Mouse (Mus musculus) MN1 (cell line): ENCODE measurements around the gene Sox5.
"Not testable (repeated sequence)": the region's sequence is repeated elsewhere in the genome, so short reads cannot be mapped to it uniquely, and the experiment has no call there.

Source experiments
- DNase-seq: peaks from one replicate; pipeline ENCODE4 v3.0.0-alpha.2; 2016; ENCODE audit warnings: low spot score

Sox5 gene

DNA sequence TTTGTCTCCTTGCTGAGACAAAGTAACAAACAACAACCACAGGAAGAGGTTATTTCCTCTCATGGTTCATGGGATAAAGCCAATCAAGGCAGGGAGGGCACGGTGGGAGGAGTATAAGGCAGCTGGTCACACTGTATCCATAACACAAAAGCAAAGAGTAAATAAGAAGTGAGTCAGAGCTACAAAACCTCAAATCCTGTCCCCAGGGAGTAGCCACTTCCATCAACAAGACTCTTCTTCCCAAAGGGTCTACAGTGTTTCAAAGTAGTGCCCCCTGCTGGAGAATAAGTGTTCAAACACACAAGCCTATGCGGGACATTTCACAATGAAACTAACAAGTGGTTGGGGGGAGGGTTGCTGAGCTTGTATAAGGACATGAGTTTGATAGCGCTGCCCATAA lies 500.1 kb downstream of the Sox5 start:
- no peak for DNase-seq

DNA sequence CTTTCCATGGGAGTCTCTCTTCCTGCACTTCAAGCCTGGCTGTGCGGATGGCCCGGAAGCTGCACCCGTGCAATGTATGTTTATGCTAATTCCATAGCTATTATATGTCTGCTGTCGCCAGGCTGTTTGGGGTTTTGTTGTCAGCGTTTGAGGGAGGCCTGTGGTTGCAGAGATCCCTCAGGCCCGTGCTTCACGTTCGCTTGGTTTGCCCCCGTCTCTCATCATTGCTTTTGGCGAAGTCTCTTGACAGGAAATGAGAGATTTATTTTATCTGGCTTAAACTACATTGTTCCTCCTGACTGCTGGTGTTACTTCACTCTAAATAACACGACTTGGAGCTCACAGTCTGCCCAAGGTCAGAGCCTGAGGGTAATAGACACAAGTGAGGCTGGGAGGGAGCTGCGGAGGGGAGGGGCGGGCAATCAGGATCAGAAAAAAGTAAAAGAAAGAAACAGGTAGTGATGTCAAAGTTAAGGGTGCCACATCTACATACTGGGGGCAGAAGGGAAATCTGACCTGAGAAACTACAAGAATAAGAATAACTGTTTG lies 503.2 kb downstream of the Sox5 start:
- no peak for DNase-seq

DNA sequence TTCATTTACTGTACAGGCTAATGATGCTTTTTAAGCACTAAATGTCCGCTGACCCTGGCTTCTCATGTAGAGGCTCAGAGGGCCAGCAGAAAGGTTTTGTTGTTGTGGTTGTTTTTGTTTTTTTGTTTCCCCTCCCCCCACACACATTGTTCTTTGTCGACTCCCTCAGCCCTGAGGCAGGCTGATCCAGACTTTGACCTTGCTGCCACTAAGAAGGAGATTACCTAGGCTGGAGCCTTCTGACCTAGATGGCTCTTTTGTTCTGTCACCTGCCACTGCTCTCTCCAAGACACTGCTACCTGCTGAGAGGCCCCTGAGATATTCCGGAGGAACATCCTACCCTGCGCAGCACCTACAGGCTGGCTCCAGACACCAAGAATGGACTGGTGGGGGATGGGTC lies 508.4 kb downstream of the Sox5 start:
- not testable (repeated sequence) for DNase-seq

- no peak for DNase-seq
Observed at GRCm38 (mm10) chr6:144271326-144271725, 510.5 kb downstream of the Sox5 start.

DNA sequence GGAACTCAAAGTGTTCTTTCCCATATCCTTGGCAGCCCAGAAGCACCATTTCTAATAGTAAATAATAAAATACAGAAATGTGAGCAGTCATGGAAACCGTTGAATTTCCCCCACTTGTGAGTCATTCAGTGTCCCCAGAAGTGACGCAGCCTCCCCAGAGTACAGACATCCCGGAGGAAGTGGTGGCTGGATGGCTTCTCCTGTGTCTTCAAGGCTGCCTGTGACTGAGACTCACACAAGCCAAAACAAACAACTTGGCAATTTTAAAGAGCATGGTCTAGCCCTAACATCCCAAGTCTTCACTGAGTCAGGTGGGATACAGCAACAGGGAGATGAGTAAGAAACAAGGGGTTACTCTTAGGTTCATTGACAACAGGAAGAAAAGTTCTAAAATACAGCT lies 511.5 kb downstream of the Sox5 start:
- DNase-seq, result no peak

GRCm38 (mm10) chr6:144269666-144270065 lies 512.1 kb downstream of the Sox5 start:
- no peak for DNase-seq

GRCm38 (mm10) chr6:144265752-144266151 lies 516.0 kb downstream of the Sox5 start:
- DNase-seq, result no peak

- DNase-seq, result no peak
Observed at GRCm38 (mm10) chr6:144265004-144265403, 516.8 kb downstream of the Sox5 start.

DNA sequence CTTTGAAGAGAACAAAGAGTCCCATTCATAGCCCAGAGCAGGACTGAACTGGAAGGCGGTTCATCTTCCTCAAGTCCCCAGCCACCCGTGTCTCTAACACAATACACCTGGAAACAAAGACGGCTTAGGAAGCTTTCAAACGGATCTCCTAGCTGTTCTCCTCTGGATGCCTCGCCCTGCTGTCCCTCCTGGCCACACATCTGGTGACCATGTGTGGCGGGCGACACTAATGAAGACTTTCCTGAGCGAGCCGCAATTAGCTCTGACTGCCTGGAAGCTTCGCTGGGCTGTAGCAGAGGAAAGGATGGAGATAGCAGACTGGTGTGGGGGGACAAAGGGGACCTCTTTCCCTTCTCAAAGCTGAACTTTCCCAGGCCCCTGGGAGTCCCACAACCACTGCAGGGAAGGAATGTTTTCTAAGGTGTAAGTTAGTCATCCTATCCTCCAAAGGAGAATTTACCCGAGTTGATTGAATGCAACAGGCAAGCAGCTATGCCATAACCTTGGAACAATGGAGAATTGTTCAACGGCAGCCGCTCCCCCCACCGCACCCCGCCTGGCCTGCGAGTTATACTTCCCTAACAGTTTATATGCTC lies 517.4 kb downstream of the Sox5 start:
- DNase-seq, result no peak

GRCm38 (mm10) chr6:144256500-144256899 lies 525.3 kb downstream of the Sox5 start:
- DNase-seq, result peak; percentile 8

GRCm38 (mm10) chr6:144252191-144252718 lies 529.5 kb downstream of the Sox5 start:
- no peak for DNase-seq

- DNase-seq, result no peak
Observed at GRCm38 (mm10) chr6:144251222-144252170, 530.3 kb downstream of the Sox5 start.

DNA sequence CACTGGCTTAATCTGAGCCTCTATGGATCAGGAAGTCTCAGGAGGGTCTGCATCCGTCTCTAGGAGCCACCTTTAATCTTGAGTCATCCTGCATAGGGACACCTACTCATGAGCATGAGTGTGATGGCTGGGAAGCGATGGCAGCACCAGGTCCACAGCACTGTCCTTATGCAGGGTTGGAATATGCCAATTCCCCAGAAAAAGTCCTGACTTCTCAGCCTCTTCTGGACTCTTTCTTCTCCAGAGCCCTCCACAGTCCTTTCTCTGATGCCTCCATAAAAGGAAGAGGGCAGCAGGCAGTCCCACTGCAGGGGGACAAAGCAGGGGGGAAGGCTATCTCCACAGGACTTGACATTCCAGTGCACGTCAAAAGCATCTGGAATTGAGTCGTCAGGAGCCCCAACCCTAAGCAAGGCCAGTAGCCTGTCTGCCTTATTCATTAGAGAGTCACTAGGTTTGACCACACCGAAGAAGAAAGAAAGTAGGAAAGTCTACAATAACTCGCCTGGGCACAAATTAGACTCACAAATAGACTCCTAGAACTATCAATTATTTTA lies 531.1 kb downstream of the Sox5 start:
- DNase-seq, result no peak

DNA sequence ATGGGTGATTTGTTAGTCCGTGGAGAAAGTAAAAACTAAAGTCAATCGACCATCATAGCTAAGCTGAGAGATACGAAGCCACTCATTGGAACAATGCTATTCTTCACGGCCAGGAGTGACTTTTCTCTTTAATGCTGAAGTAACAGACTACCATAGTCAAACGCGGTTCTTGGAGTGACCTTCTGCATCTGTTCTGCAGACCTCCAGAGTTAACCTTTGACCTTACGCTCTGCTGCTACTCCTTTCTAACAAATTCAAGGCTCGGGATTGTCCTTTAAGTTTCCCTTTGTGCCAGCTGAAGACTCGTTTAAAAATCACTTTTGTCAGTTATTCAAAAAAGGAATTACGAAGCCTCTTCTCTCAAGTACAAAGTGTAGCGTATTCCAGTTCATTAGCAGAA lies 545.2 kb downstream of the Sox5 start:
- no peak for DNase-seq

DNA sequence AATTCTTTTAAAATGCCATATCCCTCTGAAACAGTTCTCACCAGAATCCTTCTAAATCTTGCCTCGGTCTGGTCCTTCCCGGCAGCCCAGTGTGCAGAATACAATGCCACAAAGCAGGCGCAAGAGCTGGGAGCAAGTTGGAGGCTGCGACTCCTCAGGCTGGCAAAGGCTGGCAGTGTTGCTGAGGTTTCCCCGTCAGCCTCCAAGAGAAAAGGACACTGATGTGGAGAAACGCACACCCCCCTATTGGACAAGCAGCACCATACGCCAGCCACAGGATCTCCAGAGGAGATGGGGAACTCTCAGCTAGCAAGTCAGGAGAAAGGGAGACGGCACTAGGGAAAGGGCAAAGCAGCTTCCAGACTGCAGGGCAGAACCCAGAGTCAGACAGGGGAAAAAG lies 577.8 kb downstream of the Sox5 start:
- no peak for DNase-seq

GRCm38 (mm10) chr6:144203013-144203412 lies 578.8 kb downstream of the Sox5 start:
- no peak for DNase-seq

GRCm38 (mm10) chr6:144201402-144202040 lies 580.3 kb downstream of the Sox5 start:
- no peak for DNase-seq

DNA sequence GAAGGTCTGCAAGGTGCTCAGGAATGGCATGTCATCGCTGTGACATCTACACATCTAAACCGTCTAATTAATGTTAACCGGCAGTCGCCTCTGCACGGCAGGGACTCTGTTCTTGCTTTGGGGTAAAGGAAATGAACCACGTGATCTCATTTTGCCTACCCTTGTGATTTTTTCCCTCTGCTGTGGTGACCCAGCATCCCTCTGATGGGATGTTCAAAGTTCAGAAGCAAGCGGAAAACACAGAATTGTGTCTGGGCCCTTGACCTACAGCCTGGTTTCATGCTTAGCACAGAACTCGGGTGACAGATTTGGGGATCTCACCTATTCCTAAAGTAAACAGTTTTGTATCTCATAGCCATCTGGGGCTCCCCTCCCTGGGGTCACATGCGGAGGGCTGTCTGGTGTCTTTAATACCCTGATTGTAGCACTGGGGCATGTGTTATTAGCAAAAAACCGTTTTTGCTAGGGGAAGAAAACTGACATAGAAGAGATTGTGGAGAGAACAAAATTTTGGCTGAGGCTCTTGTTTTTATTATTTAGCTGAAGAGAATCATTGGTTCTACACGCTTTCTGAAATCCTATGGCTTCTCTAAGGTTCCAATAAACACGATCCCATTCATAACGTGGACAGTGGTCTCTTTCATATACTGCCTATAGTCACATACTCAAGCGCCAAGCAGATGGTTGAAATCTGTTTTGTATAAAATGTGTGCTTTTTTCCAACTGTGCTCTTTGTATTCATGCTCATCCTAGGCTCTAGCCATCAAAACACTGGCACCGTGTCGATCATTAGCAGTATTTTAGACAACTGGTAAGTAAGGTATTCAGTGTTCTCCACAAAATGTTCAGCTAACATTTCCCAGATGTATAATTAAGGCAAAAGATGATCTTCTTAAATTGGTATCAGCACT lies 584.3 kb downstream of the Sox5 start:
- DNase-seq, result no peak

- DNase-seq, result no peak
Observed at GRCm38 (mm10) chr6:144195934-144196333, 585.8 kb downstream of the Sox5 start.

DNA sequence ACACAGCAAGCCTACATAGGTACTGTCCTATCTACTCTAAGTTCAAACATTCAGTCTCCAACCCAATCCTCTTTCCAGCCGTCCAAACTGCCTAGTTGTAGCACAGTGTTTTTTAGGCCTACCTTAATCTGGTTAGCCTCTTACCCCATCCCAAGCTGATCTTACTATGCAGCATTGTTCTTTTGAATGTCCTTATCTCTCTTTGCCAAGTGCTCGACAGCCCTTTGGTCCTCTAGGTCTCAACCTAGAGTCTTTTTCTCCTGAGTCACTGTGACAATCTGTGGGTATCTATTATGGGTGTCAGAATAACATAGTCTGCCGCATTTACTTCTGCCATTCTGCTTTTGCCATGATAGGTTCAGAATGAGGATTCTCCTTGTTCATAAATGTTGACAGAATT lies 598.7 kb downstream of the Sox5 start:
- no peak for DNase-seq

DNA sequence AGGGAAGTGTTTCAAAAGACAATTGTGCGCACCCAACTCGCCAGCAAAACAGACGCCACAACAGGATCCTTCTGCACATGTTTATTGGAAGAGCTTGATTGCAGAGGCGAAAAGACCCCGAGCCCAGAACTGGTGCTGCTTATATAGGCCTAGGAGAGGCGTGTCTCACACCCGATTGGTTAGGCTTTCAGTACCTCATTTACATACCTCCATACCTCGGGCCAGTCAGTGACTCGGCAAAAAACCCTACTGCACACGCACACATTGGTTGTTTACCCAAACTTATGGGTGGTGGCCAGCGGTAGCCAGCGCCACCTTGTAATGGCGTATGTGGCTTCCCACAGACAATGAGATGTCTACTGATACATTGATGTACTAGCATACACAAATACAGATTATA lies 599.3 kb downstream of the Sox5 start:
- not testable (repeated sequence) for DNase-seq
